Mouse (Mus musculus) E14TG2a.4 (cell line): ENCODE data around the gene Stxbp2.
A peak's percentile ranks its signal among the peaks of the same experiment; 100 is the strongest.

ENCODE experiments used
- CTCF ChIP-seq: conservative IDR thresholded peaks from 2 replicates; pipeline ENCODE4 v1.5.1; 2014; ENCODE audit warnings: low read length
- POU5F1 ChIP-seq: IDR thresholded peaks from 2 replicates; pipeline ENCODE4 v1.6.1; 2014; ENCODE audit warnings: low read length, borderline replicate concordance

DNA sequence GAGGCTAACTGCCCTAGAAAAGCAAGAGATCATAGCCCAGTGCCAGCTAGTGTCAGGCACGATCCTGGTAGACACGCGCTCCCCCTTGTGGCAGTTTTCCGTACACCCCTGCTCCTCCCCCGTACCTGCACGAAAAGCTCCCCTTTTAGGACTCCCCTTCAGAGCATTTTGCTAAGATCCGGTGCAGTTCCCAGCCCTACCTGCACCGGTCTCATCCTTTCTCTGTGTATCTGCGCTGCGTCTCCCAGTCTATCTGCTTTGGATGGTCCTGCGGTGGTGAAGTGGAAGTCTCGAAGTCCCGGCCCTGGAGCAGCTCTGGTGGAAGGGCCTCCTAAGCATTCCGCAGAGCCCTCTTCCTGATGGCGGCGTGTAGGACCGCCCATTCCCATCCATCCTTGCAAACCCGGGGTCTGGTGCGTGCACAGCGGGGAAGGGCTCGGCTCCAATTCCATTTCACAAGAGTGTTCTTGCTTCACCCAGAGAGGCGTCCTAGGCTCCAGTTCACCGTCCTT lies 41.3 kb downstream of the Stxbp2 start, which contains the start of gene Fcor:
- TF ChIP-seq CTCF (peak; percentile 70), POU5F1 (no peak)
